Mouse (Mus musculus): ENCODE measurements around the gene Selplg.

DNA sequence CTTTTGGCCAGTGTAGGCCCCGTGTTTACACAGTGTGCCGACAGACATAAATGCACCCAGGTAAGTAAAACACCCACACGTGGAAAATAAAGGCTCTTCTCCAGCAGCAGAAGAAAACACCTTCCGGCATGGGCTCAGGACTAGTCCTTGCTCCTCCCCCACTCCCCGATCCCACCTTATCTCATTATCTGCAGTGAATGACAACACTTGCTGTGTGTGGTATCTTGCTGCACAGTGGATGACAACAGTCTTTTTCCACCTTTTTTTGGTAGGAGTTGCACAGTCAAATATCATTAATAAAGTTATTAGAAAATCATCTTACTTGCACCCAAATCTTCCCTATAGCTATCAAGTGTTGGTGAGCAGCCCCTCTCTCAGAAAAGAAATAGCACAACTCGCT, 32.5 kb upstream of the Selplg start:
- TF ChIP-seq CTCF (IDR thresholded peaks at IDR 0.05), result no peak
- no peak for TF ChIP-seq EP300 (IDR thresholded peaks at IDR 0.05)
